Mouse (Mus musculus): ENCODE measurements at regions not wholly inside any gene's neighbourhood (a gene's known extent, or its start where the extent isn't known, plus 50 kb on each side); places are given as distances from the start of the nearest gene placed in this dataset.

DNA sequence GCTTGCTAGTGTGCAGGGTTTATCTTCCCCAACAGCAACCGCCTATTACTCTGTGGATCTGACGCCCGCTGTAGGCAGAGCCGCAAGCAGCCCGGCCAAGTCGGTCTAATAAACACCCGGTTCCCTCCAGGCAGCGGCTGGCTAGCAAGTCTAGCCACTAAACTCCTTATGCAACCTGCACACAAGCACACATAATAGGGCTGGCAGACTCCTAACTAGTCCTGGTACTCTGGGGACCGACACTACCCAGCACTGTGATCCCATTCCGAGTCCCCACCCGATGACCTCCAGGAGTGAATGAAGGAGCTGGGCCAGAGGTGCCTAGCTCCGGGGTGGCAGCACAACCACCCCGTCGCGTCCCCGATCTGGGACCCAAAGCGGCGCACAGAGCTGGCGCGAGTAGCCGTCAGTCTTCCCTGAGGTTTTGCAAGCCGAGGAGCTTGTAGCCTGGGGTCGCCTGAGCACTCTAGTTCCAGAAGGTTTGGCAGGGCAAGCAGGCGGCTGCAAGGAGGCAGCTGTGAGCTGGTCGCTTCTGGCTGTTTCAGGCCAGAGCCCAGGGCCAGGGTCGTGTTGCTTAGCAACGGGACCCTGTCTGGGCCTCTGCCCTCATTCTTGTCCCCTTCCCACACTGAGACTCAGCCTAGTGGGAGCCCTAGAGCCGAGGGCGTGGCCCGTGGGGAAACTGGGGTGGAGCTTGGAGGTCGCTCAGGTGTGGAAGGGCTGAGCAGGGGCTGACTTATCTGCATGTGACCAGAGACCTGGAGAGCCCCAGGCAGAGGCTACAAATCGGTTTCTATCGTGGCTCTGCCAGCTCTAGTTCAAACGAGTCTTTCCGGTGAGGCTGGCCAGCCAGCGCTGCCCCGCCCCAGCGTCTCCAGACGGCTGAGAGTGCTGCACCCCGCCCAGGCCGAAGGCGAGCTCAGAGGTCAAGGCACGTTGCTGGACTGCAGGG, 86.1 kb downstream of the Kctd15 start:
- no peak overlapping the region for H3K27ac ChIP-seq (ENCODE audit: control insufficient read depth, low read depth, low read length)
- no peak overlapping the region for H3K4me3 ChIP-seq (ENCODE audit: control insufficient read depth in 1 of 2, insufficient read depth in 1 of 2, low read depth in 2 of 2, low read length in 2 of 2)
- H3K9ac ChIP-seq (ENCODE audit: control insufficient read depth, low read depth, low read length, poor library complexity, severe bottlenecking): no peak overlapping the region

DNA sequence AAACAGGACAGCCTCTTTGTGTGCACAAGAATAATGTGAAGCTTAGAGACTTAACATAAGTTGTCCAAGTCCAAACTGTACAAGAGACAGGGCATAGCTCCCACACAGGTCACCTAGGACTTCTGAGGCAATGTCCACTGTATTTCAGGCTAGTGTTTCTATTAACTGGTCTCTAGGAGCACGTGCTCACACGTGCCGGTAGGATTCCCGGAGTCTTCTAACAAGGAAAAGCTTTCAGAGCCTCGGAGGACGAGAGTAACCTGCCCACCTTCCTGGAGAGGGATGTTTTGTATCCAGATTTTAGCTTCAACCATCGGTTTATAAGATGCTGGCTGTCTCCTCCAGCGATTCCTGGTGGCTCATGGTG, 86.8 kb downstream of the Kctd15 start:
- no peaks in the 10 kb centered on the region for H3K27me3 ChIP-seq (ENCODE audit: control insufficient read depth in 1 of 2, insufficient read depth in 2 of 2, low read length in 2 of 2)
- H3K79me2 ChIP-seq (ENCODE audit: control insufficient read depth, insufficient read depth, low read length, poor library complexity): no peaks in the 10 kb centered on the region
- no peak overlapping the region for H3K4me3 ChIP-seq (ENCODE audit: control insufficient read depth in 1 of 2, insufficient read depth in 1 of 2, low read depth in 2 of 2, low read length in 2 of 2)
- no peak overlapping the region for H3K9ac ChIP-seq (ENCODE audit: control insufficient read depth, low read depth, low read length, poor library complexity, severe bottlenecking)
- no peaks in the 10 kb centered on the region for H3K9me3 ChIP-seq (replicated peaks; ENCODE audit: insufficient read depth, low read length)
- no peaks in the 10 kb centered on the region for H3K4me1 ChIP-seq (ENCODE audit: control insufficient read depth in 1 of 2, insufficient read depth in 2 of 2, low read length in 2 of 2)
- TF ChIP-seq POLR2A (IDR thresholded peaks at IDR 0.05; ENCODE audit: control insufficient read depth in 1 of 2, insufficient read depth in 1 of 2, low read depth in 1 of 2, low read length in 2 of 2, poor library complexity in 1 of 2): no peak
- no peak for TF ChIP-seq ZC3H11A (IDR thresholded peaks at IDR 0.05; ENCODE audit: low read depth, low read length)
- TF ChIP-seq RAD21 (IDR thresholded peaks at IDR 0.05; ENCODE audit: low read depth, low read length): no peak
- TF ChIP-seq MXI1 (IDR thresholded peaks at IDR 0.05; ENCODE audit: low read depth, low read length): no peak
- H3K27ac ChIP-seq (ENCODE audit: control insufficient read depth, low read depth, low read length): no peak overlapping the region
- H3K36me3 ChIP-seq (ENCODE audit: control insufficient read depth in 1 of 2, insufficient read depth in 2 of 2, low read length in 2 of 2): no peaks in the 10 kb centered on the region
- no peak for DNase-seq (ENCODE audit: low read depth, low spot score)

More for the DNA sequence above, 86.1 kb downstream of the Kctd15 start:
- DNase-seq (ENCODE audit: low read depth, low spot score): no peak
- TF ChIP-seq NELFE (IDR thresholded peaks at IDR 0.05; ENCODE audit: low read depth, low read length) (no peak), POLR2AphosphoS5 (IDR thresholded peaks at IDR 0.05; ENCODE audit: borderline replicate concordance, low read depth, low read length) (no peak), GABPA (IDR thresholded peaks at IDR 0.05; ENCODE audit: low read depth, low read length) (no peak), ZKSCAN1 (IDR thresholded peaks at IDR 0.05; ENCODE audit: low read depth, low read length) (no peak), GATA1 (IDR thresholded peaks at IDR 0.05; ENCODE audit: low read depth, low read length) (no peak), USF1 (IDR thresholded peaks at IDR 0.05; ENCODE audit: low read depth, low read length) (no peak), MYB (IDR thresholded peaks at IDR 0.05; ENCODE audit: low read depth, low read length) (no peak), ZC3H11A (IDR thresholded peaks at IDR 0.05; ENCODE audit: low read depth, low read length) (no peak), TBP (IDR thresholded peaks at IDR 0.05; ENCODE audit: low read depth, low read length) (no peak), SIN3A (IDR thresholded peaks at IDR 0.05; ENCODE audit: low read length) (no peak), JUND (IDR thresholded peaks at IDR 0.05; ENCODE audit: low read depth, low read length) (no peak), USF2 (IDR thresholded peaks at IDR 0.05; ENCODE audit: borderline replicate concordance in 1 of 2, insufficient read depth in 1 of 2, low read depth in 1 of 2, low read length in 2 of 2) (no peak)
- H3K27me3 ChIP-seq (ENCODE audit: control insufficient read depth in 1 of 2, insufficient read depth in 2 of 2, low read length in 2 of 2): no peaks in the 10 kb centered on the region
- no peaks in the 10 kb centered on the region for H3K4me1 ChIP-seq (ENCODE audit: control insufficient read depth in 1 of 2, insufficient read depth in 2 of 2, low read length in 2 of 2)
- H3K9me3 ChIP-seq (replicated peaks; ENCODE audit: insufficient read depth, low read length): no peaks in the 10 kb centered on the region
- H3K36me3 ChIP-seq (ENCODE audit: control insufficient read depth in 1 of 2, insufficient read depth in 2 of 2, low read length in 2 of 2): no peaks in the 10 kb centered on the region
- no peaks in the 10 kb centered on the region for H3K79me2 ChIP-seq (ENCODE audit: control insufficient read depth, insufficient read depth, low read length, poor library complexity)
